Mouse (Mus musculus) bone marrow, adult 2 months (tissue): ENCODE measurements around the gene Nudt22.

Source experiments
- CTCF ChIP-seq: fragments of 200-500 bp; IDR thresholded peaks from 2 replicates; pipeline ENCODE4 v1.5.1; 2011; ENCODE audit warnings: low read length, control low read depth; ENCODE audit not compliant: control insufficient read depth, insufficient read depth
- POLR2A ChIP-seq: fragments of 200-500 bp; IDR thresholded peaks from 2 replicates; pipeline ENCODE4 v1.6.1; 2011; ENCODE audit warnings: low read depth, mild to moderate bottlenecking, control low read depth, low read length, borderline replicate concordance; ENCODE audit not compliant: control insufficient read depth

- no peak for TF ChIP-seq CTCF
- TF ChIP-seq POLR2A: no peak; the same call in 1 of the 2 replicates
Observed at GRCm38 (mm10) chr19:7017541-7018457, 21.9 kb upstream of the Nudt22 start.
